Mouse (Mus musculus) c-Kit-negative CD71-positive TER-119-positive erythroid progenitor cells, embryonic 14.5 days (primary cell): ENCODE measurements around the gene Meis2.

Experiments
- DNase-seq: peaks from one replicate; pipeline ENCODE4 v3.0.0-alpha.2; 2013; ENCODE audit warnings: low read depth, low spot score

Meis2 gene

DNA sequence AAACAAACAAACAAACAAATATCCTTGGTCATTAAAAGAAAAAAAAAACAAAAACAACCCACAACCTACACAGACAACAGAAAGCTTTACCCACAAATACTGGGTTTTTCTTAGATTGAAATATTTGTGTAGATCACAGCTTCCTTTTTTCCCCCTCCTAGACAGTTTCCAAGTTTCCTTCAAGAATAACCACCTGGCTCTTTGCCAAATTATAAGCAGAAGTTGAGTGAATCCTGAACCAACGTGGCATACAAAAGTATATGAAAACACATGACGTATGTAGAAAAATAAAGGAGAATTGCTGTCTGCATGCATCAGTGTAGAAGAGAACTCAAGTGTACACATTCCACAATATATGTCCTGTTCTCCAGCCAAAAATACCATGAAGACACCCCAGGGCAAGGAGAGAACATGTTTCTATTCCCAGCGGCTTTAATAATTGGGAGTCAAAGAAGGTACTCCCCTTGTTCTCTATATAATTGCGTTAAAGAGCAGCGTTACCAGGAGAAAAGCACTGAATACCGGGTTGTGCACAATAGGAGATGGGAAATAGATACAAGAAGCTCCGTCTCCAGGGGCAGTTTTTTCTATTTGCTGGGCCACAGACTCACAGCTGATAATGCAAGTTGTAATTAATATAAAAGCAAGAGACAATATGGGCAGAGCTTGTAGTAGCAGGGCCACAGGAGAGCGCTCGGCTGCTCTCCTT, 13.6 kb downstream of the Meis2 start:
- no peak for DNase-seq

GRCm38 (mm10) chr2:116049710-116050109, 15.9 kb downstream of the Meis2 start:
- no peak for DNase-seq

DNA sequence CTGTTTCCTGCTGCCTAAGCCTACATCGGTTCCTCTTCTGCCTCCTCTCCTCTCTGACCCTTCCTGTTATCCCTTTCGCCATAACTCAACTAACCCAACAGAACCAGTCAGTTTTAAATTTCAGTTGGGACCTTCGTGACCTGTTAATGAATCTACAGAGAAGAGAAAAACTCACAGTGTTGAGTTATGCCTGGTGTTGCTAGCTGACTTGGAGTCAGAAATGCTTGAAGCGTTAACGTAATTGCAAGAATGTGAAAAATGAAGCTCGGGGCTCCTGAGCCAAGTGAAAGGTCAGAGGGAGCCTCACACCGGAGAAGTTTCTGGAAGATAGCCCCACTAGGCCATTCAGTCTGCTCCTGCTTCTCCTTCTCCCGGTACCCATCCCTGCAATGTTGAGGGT, 18.3 kb downstream of the Meis2 start:
- DNase-seq: no peak

- DNase-seq: no peak
These were observed 20.6 kb downstream of the Meis2 start for GRCm38 (mm10) chr2:116045048-116045447.

- DNase-seq: no peak
These were observed 22.5 kb downstream of the Meis2 start for GRCm38 (mm10) chr2:116042934-116043698.

DNA sequence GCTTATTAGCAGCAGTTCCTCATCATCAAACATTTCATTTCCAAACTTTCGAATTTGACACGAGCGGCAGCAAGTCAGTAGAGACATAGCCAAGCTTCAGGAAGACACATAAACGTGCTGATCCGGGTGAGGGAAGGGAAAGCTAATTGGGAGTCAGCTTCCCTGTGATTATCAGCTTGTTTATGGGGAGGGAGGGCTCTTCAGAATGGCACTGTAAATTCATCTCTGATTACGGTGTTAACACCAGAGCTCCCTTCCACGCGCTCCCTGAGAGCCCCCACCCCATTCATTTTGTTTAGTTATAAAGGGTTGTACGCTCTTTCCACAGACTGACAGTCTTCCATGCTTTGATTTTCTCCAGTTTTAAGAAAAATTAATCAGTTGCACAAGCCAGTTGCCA, 23.2 kb downstream of the Meis2 start:
- no peak for DNase-seq

DNA sequence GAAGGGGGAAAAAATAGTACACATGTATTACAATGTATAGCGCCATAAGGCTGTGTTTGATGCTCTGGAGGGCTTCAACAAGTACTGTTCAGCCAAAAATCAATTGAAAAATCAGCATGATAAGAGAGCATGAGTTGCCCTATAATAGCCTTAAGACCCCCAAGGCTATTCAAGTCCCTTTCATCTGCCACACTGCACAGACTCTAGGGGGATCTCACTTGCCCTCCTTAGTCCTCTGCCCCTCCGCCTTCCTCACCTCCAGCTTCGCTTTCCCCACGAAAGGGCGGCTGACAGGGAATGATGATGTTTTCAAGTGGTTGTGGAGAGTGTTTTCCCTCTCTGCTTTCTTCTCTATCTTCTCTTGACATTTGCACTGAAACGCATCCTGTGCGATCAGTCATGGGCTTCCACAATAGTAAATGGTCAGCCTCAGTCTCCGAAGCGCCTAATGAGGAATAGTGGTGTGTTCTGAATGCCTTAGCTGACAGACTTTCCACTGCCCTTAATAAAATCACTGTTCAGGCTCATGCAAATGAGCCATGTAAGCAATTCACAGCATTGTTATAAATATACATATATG, 23.9 kb downstream of the Meis2 start:
- no peak for DNase-seq

DNA sequence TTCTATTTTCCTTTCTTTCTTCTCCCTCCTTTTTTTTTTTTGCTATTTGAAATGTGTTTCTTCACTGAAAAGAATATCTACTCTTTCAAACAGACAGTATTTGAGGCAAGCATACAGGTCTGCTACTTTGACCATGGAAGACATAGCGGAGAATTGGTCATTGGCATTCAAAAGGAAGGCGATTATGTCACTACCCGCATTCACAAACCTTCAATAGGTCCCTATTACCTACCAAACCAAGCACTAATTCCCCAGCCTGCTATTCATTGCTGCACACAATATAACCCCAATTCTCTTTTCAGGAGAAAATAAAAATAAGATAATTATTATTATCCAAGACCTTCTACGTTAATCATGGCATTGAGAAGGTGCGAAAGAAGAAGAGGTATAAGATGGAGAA, 30.3 kb downstream of the Meis2 start:
- no peak for DNase-seq

DNA sequence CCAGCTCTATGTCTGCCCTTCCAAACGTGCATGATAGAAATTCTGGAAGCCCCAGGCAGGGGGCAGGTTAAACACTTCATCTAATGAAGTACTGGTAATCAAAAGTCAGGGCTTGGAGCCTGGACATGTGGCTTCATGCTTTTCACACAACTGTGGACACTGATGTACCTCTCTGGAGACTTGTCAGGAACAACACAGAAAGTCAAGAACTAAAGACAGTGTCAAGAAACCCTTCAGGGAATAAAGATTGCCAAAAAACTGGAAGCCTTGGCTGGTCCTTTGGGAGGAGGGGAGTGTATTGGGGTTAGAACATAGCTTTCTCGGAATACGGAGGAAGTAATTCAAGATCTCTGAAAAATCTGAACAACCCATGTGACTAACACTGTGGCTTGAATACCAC, 37.5 kb downstream of the Meis2 start:
- no peak for DNase-seq

GRCm38 (mm10) chr2:116022876-116023275, 42.8 kb downstream of the Meis2 start:
- DNase-seq: no peak

DNA sequence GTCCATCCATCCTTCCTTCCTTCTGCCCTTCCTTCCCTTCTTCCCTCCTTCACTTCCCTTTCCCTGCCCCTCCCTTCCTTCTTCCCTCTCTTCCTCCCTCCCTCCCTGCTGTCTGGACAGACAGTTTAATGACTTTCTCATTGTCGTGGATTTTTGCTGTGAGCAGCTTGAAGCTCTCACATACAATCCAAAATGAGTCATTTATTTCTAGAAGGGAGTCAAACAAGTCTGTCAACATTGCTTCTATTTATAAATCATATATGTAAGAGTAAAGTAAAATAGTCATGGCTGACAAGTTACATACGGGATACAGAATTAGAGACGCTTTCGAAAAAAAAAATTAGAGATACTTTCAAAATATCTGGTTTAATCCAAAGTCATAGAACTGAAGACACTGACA, 43.7 kb downstream of the Meis2 start:
- no peak for DNase-seq

GRCm38 (mm10) chr2:116021046-116021445, 44.6 kb downstream of the Meis2 start:
- no peak for DNase-seq

- no peak for DNase-seq
These were observed 45.1 kb downstream of the Meis2 start for GRCm38 (mm10) chr2:116020451-116020951.

- no peak for DNase-seq
These were observed 45.7 kb downstream of the Meis2 start for GRCm38 (mm10) chr2:116019959-116020358.

GRCm38 (mm10) chr2:116019466-116019794, 46.2 kb downstream of the Meis2 start:
- no peak for DNase-seq

DNA sequence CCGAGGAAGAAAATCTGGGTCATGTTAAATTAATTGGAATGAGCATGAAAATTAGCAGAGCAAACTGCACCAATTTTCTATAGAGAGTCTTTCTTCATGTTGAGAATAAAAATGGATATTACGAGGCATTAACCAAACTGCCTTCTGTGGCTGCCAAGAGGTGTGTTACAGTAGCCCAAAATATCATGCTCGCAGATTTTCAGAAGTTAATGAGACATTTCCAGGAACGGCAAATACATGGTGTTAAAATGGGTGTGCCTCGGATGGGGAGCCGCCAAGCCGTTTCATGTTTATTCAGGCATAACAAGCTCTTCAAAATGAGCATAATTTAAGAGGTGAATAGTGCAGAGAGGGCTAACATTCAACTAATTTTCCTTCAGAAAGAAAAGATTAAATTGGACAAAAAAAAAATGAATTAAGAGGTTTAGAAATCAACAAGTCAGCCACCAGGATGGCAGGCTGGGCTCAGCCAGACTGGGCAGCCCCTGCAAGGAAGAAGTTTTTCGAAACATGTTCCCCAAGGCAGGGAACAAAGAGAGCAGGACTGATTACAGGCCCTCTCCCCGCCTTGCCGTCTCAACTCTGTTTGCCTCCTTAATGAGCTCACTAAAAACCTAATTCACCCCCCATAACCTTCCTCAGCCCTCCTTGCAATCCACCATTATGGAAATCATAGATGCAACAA, 46.7 kb downstream of the Meis2 start:
- no peak for DNase-seq

DNA sequence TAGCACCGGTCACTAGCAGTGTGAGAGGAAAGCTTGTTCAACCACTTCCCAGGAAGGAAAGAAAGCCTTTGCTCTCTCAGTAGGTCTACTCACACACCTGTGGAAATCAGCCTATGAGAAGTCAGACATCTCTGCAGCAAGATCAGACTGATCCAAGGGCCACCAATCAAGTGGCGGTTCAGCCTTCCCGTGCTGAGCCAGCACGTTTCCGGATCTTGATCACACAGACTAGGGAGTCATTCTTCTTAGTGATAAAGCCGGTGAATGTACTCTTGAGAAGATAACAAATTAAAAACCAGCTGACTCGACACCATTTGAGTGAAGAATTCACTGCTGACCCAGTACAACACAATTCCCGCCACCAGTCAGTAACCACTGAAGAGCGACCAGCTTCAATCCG, 50.1 kb downstream of the Meis2 start:
- DNase-seq: no peak

GRCm38 (mm10) chr2:116010469-116010868, 55.2 kb downstream of the Meis2 start:
- DNase-seq: no peak

DNA sequence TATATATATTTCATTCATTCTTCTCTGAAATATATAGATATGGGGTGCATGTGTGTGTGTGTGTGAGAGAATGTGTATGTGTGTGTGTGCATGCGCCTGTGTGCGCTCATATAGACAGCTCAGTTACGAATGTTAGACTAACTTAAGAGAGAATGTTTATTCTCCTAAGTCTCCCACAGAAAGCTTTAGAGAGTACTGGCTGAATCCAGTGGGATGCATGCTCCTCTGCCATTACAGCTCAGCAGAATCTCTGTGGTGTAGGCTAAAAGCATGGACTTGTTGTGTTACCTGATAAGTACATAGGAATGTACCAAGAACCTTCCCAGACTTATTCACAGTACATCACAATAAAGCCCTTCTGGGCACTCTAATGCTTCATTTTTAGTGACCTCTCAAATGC, 55.6 kb downstream of the Meis2 start:
- no peak for DNase-seq

DNA sequence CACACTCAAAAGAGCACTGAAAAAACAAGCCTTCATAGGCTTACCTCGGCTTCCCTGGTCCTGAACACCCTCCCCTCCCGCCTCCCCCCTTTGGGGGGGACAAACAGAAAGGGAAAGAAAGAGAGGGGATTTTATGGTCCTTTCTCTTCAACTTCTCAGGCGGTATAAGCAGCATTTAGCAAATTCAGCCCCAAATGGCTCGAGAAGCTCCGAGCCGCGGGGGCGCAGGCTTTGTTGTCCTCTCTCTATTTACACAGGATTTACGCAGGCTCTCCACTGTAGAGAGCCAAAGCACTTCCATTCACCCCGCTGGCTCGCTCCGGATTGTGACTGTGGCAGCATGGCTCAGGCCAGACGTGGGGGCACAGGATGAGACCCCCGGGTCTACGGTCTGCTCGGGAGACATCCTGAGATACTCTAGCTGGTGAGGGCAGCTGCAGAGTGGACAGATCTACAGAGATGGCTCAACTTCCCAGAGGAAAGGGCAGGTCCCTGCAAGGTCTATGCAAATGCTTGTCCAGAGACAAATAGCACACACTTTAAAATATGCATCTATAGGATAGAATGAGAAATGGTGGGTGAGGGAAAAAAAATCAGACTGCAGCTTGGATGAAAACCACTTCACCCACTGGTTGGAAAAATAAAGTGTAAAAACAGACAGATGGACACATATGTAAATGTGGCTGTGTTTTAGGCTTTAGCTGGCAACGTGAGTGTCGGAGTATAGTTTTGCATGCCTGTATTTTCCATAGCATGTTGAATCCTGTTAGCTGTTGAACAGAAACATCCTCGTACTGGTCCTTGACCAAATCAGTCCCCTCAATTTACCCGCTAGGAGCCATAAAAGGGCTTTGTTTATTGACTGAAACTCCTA, 56.3 kb downstream of the Meis2 start:
- DNase-seq: no peak

DNA sequence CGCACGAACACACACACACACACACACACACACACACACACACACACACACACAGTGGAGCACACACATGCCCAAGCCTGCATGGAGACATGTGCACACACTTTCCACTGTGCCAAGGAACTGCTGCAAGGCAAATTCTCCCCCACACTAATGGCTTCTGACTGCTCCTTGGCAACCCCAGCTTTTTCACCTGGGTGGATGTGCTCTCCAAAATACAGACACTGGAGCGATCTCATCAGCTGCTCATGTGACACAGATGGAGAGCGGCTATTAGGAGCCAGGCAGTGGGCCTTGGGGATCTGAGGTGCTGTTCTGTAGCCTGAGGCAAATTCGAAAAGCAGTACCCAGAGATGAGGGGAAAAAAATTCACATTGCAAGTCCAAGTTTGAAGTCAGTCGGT, 63.3 kb downstream of the Meis2 start:
- DNase-seq: no peak
